Mouse (Mus musculus) ES-E14 (cell line): ENCODE measurements around the gene Car9.

Source experiments
- CHD2 ChIP-seq: IDR thresholded peaks from 2 replicates; pipeline ENCODE4 v1.6.1; 2014; ENCODE audit warnings: mild to moderate bottlenecking, low read depth, low read length, inconsistent platforms
- HCFC1 ChIP-seq: IDR thresholded peaks from 2 replicates; pipeline ENCODE4 v1.6.1; 2012; ENCODE audit warnings: low read length, inconsistent platforms, borderline replicate concordance; ENCODE audit not compliant: insufficient read depth
- ZC3H11A ChIP-seq: IDR thresholded peaks from 2 replicates; pipeline ENCODE4 v1.6.1; 2012; ENCODE audit warnings: low read depth, mild to moderate bottlenecking, inconsistent platforms, low read length, borderline replicate concordance
- ZNF384 ChIP-seq: IDR thresholded peaks from 2 replicates; pipeline ENCODE4 v1.6.1; 2012; ENCODE audit warnings: low read depth, low read length, inconsistent platforms

- no peak for TF ChIP-seq HCFC1
- no peak for TF ChIP-seq ZC3H11A
- no peak for TF ChIP-seq ZNF384
- no peak for TF ChIP-seq CHD2
Measured at GRCm38 (mm10) chr4:43463102-43463501, 43.7 kb upstream of the Car9 start.
